Mouse (Mus musculus) lung, postnatal 0 days (tissue): ENCODE data around the gene Slc25a16.

Experiments
- CTCF ChIP-seq: IDR thresholded peaks from 2 replicates; pipeline ENCODE4 v1.5.1; 2016; ENCODE audit warnings: antibody characterized with exemption, mild to moderate bottlenecking
- EP300 ChIP-seq: IDR thresholded peaks from 2 replicates; pipeline ENCODE4 v1.6.1; 2016; ENCODE audit warnings: antibody characterized with exemption, mild to moderate bottlenecking, control low read depth

- no peak for TF ChIP-seq EP300
- TF ChIP-seq CTCF: no peak
These were observed 73.6 kb downstream of the Slc25a16 start for GRCm38 (mm10) chr10:62993991-62994390.
